Mouse (Mus musculus) lung, adult 2 months (tissue): Measurements from ENCODE around the gene Gm37240.

Experiments
- CTCF ChIP-seq: fragments of 200-500 bp; IDR thresholded peaks from 2 replicates; pipeline ENCODE4 v1.5.1; 2011; ENCODE audit warnings: mild to moderate bottlenecking, low read length, control low read depth; ENCODE audit not compliant: insufficient read depth
- POLR2A ChIP-seq: fragments of 200-500 bp; IDR thresholded peaks from 2 replicates; pipeline ENCODE4 v1.6.1; 2011; ENCODE audit warnings: low read depth, mild to moderate bottlenecking, control low read depth, low read length, borderline replicate concordance; ENCODE audit errors: extremely low read depth

DNA sequence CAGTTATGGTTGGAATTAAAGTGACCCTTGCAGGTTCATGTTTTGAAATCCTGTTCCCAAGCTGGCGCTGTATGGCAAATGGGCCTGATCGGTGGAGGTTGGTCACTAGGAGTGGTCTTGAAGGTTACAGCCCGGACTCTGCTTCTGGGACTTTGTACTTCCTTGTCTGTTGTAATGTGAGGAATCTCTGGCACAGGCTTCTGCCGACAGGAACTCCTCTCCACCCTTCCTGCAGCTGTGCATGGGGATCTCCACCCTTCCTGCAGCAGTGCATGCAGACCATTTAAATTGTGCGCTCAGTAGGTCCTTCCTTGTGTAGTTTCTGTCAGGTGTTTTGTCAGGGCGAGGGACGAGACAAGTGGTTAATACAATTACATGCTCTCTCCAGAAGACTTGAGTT, 1034.4 kb downstream of the Gm37240 start:
- TF ChIP-seq CTCF: no peak
- no peak for TF ChIP-seq POLR2A
